Mouse (Mus musculus): ENCODE measurements around the gene Rpl36. TPM values are rescaled to one million over a fixed set of nuclear protein-coding genes. Genes with fewer than 3 reads are reported as not detected.

Rpl36 gene
- polyA plus RNA-seq (2012) = 8,561 and 9,154 TPM in 2 replicates

- no peak for TF ChIP-seq GATA1 (IDR thresholded peaks at IDR 0.05; ENCODE audit: low read length)
Measured at GRCm38 (mm10) chr17:56613236-56613844, at the start of gene Rpl36. Rpl36 (plus strand) TSS chr17:56613416.

GRCm38 (mm10) chr17:56566293-56566692, 46.9 kb upstream of the Rpl36 start:
- no peak for TF ChIP-seq GATA1 (IDR thresholded peaks at IDR 0.05; ENCODE audit: low read length)

- no peak for TF ChIP-seq GATA1 (IDR thresholded peaks at IDR 0.05; ENCODE audit: low read length)
Measured at GRCm38 (mm10) chr17:56566918-56567317, 46.3 kb upstream of the Rpl36 start.

GRCm38 (mm10) chr17:56567370-56567769, 45.8 kb upstream of the Rpl36 start:
- TF ChIP-seq GATA1 (IDR thresholded peaks at IDR 0.05; ENCODE audit: low read length) = no peak

GRCm38 (mm10) chr17:56570287-56570686, 42.9 kb upstream of the Rpl36 start:
- no peak for TF ChIP-seq GATA1 (IDR thresholded peaks at IDR 0.05; ENCODE audit: low read length)

GRCm38 (mm10) chr17:56572154-56572553, 41.1 kb upstream of the Rpl36 start:
- TF ChIP-seq GATA1 (IDR thresholded peaks at IDR 0.05; ENCODE audit: low read length) = no peak

GRCm38 (mm10) chr17:56572939-56573338, 40.3 kb upstream of the Rpl36 start:
- no peak for TF ChIP-seq GATA1 (IDR thresholded peaks at IDR 0.05; ENCODE audit: low read length)

GRCm38 (mm10) chr17:56583071-56583470, 30.1 kb upstream of the Rpl36 start:
- TF ChIP-seq GATA1 (IDR thresholded peaks at IDR 0.05; ENCODE audit: low read length) = no peak

GRCm38 (mm10) chr17:56583611-56584256, 29.5 kb upstream of the Rpl36 start:
- TF ChIP-seq GATA1 (IDR thresholded peaks at IDR 0.05; ENCODE audit: low read length) = no peak

- no peak for TF ChIP-seq GATA1 (IDR thresholded peaks at IDR 0.05; ENCODE audit: low read length)
Measured at GRCm38 (mm10) chr17:56584257-56585130, 28.7 kb upstream of the Rpl36 start, which contains the start of the genes Safb2 and Safb. Safb2 (minus strand) TSS chr17:56584585. Safb (plus strand) TSS chr17:56584825.

- TF ChIP-seq GATA1 (IDR thresholded peaks at IDR 0.05; ENCODE audit: low read length) = no peak
Measured at GRCm38 (mm10) chr17:56585171-56585821, 27.9 kb upstream of the Rpl36 start.

- TF ChIP-seq GATA1 (IDR thresholded peaks at IDR 0.05; ENCODE audit: low read length) = no peak
Measured at GRCm38 (mm10) chr17:56587773-56588172, 25.4 kb upstream of the Rpl36 start.

GRCm38 (mm10) chr17:56588921-56589320, 24.3 kb upstream of the Rpl36 start:
- TF ChIP-seq GATA1 (IDR thresholded peaks at IDR 0.05; ENCODE audit: low read length) = no peak

GRCm38 (mm10) chr17:56592553-56592952, 20.7 kb upstream of the Rpl36 start:
- no peak for TF ChIP-seq GATA1 (IDR thresholded peaks at IDR 0.05; ENCODE audit: low read length)

GRCm38 (mm10) chr17:56593527-56594271, 19.5 kb upstream of the Rpl36 start:
- TF ChIP-seq GATA1 (IDR thresholded peaks at IDR 0.05; ENCODE audit: low read length) = no peak
